Mouse (Mus musculus) ovary, postnatal 10 days (tissue): Measurements from ENCODE around the gene Hmg20a.
"Not testable (repeated sequence)": the region's sequence is repeated elsewhere in the genome, so short reads cannot be mapped to it uniquely, and the experiment has no call there.

Experiments used
- DNase-seq: peaks from one replicate; pipeline ENCODE4 v3.0.0; 2022; ENCODE audit warnings: low spot score

Hmg20a gene

GRCm38 (mm10) chr9:56417948-56418737 is at the start of gene Hmg20a, which contains the start of gene Peak1:
TSS of gene Hmg20a (plus strand) at chr9:56418609.
TSS of gene Peak1 (minus strand) at chr9:56418067.
- peak; percentile 99 for DNase-seq

- no peak for DNase-seq
Observed at GRCm38 (mm10) chr9:56368814-56369213, 49.6 kb upstream of the Hmg20a start.

- no peak for DNase-seq
Observed at GRCm38 (mm10) chr9:56370710-56371109, 47.7 kb upstream of the Hmg20a start.

- no peak for DNase-seq
Observed at GRCm38 (mm10) chr9:56374401-56374800, 44.0 kb upstream of the Hmg20a start.

- DNase-seq = no peak
Observed at GRCm38 (mm10) chr9:56382786-56383185, 35.6 kb upstream of the Hmg20a start.

- DNase-seq = no peak
Observed at GRCm38 (mm10) chr9:56392857-56393256, 25.6 kb upstream of the Hmg20a start.

GRCm38 (mm10) chr9:56396306-56396705 is 22.1 kb upstream of the Hmg20a start:
- DNase-seq = no peak

GRCm38 (mm10) chr9:56404619-56405018 is 13.8 kb upstream of the Hmg20a start:
- no peak for DNase-seq

- no peak for DNase-seq
Observed at GRCm38 (mm10) chr9:56409928-56410327, 8.5 kb upstream of the Hmg20a start.

GRCm38 (mm10) chr9:56412716-56413115 is 5.7 kb upstream of the Hmg20a start:
- DNase-seq = no peak

- no peak for DNase-seq
Observed at GRCm38 (mm10) chr9:56414322-56414721, 4.1 kb upstream of the Hmg20a start.

- DNase-seq = no peak
Observed at GRCm38 (mm10) chr9:56415393-56415792, 3.0 kb upstream of the Hmg20a start.

- DNase-seq = no peak
Observed at GRCm38 (mm10) chr9:56415935-56416607, 2.3 kb upstream of the Hmg20a start.

GRCm38 (mm10) chr9:56417415-56417947 is 928 bp upstream of the Hmg20a start:
- peak; percentile 72 for DNase-seq

- DNase-seq = peak; percentile 45
Observed at GRCm38 (mm10) chr9:56418738-56419239, 380 bp downstream of the Hmg20a start.

- no peak for DNase-seq
Observed at GRCm38 (mm10) chr9:56420236-56420635, 1.8 kb downstream of the Hmg20a start.

- no peak for DNase-seq
Observed at GRCm38 (mm10) chr9:56420892-56421601, 2.6 kb downstream of the Hmg20a start.

GRCm38 (mm10) chr9:56421991-56422390 is 3.6 kb downstream of the Hmg20a start:
- DNase-seq = no peak

- no peak for DNase-seq
Observed at GRCm38 (mm10) chr9:56424861-56425260, 6.5 kb downstream of the Hmg20a start.

- no peak for DNase-seq
Observed at GRCm38 (mm10) chr9:56435821-56436526, 17.6 kb downstream of the Hmg20a start.

- not testable (repeated sequence) for DNase-seq
Observed at GRCm38 (mm10) chr9:56437300-56437892, 19.0 kb downstream of the Hmg20a start.
